ENCODE assay signal across 1 mouse cellular context in genomic region chr2:129205000-129205399, GRCm38 (mm10).
TF ChIP-seq lines count a peak whose summit lies in the region.

No protein-coding gene starts in this region.

TF ChIP-seq in ES-E14, 5 proteins besides CTCF, POLR2A, EP300 and RAD21:
- peak; percentile 84 for TF ChIP-seq ZNF384 (IDR thresholded peaks at IDR 0.05; ENCODE audit: low read depth, low read length)
- no peak for TF ChIP-seq MAFK (IDR thresholded peaks at IDR 0.05; ENCODE audit: insufficient read depth, low read depth, low read length)
